Mouse (Mus musculus): ENCODE data around the gene Otud3.

DNA sequence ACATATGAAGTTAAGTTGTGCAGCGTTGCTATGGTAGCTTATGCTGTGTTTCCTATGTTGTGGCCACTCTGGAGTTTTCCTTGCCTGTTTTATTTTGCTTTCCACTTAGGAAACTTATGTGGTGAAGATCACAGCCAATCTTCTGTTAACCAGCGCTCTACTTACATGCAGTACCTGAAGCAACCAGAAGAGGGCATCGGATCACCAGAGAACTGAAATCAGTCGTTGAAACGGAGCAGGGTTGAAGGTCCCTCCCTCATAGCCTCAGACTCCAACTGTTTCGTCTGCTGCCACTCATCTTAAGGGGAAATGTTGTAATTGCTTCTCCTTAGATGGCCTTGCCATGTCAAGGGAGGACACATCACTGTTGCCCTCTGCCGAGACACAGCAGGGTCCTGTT lies 47.3 kb downstream of the Otud3 start:
- TF ChIP-seq GATA1 (IDR thresholded peaks at IDR 0.05; ENCODE audit: borderline replicate concordance, low read length), result no peak
- no peak for TF ChIP-seq FLI1 (IDR thresholded peaks at IDR 0.05; ENCODE audit: low read length)
